Mouse (Mus musculus) CD4-positive, CD25-positive, alpha-beta regulatory T cell, adult 4 months (primary cell): ENCODE measurements around the gene Gm20388. TPM values are rescaled to one million over a fixed set of nuclear protein-coding genes. Genes with fewer than 3 reads are reported as not detected.
A peak's percentile ranks its signal among the peaks of the same experiment; 100 is the strongest.

Experiments used
- ATAC-seq: one replicate; pipeline ENCODE4 v1.8.0; 2017
- polyA plus RNA-seq, 2 experiments: library from polyadenylated mRNA; unstranded; fragments of 100-300 nt; shearing (Covaris generic); gene quantifications; one replicate each; pipeline ENCODE4 v1.2.1; 2017

Gm20388 gene
- polyA plus RNA-seq, 2 experiments from 2014 or later, result 10.7 to 12.8 TPM

DNA sequence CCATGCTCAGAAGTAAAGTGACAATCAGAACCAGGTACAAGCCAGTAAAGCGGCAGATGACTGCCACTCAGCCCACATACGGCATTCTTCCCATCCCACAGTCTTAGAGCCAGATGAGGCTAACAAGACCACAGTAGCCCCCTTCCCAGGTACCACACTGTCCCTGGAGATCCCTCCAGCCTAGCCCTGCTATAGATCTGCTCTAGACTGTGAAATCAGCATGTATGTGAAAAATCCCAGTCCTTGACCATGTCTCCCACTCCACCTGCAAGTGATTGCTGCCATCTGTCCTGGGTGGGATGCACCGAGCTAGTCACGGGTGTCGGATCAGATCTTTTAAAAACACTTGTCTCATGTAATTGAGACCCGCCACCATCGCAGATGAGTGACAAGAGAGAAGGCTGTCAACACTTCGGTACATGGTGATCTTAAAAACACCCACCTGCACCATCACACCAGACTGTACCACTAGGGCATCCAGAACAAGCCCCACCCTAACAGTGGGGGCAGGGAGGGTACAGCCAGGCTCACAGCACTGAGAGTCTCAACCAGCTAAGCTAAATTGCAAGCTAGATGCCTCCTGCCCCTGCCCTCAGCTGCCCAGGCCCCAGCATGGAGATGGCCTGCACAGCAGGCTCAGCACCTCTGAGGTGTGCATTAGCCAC is 669.8 kb downstream of the Gm20388 start:
- ATAC-seq, result no peak

GRCm38 (mm10) chr8:120581329-120581728 is 670.7 kb downstream of the Gm20388 start:
- ATAC-seq, result no peak

GRCm38 (mm10) chr8:120581811-120582210 is 671.2 kb downstream of the Gm20388 start:
- no peak for ATAC-seq

DNA sequence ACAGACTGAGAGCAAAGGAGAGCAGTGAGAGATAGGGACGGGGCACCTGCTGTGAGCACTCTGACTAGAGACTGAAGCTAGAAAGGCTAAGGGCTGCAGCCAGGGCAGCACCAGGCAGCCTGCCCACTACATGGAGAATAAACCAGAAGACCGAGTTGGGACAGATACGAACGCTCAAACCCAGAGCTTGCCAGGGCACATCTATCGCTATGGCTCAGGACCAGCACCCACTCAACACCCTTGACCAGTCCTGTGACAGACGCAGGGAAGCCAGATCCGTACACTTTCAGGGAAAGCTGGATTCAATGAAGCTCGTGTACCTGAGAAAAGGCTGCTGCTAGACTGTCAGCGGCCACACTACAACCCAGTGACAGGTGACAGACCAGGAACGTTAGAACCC is 674.9 kb downstream of the Gm20388 start:
- no peak for ATAC-seq

- ATAC-seq, result peak; percentile 94
Measured at GRCm38 (mm10) chr8:120588908-120589771, 678.5 kb downstream of the Gm20388 start, which contains the start of gene Gins2. TSS of gene Gins2 (minus strand) at chr8:120589304.

GRCm38 (mm10) chr8:120589921-120590320 is 679.3 kb downstream of the Gm20388 start:
- ATAC-seq, result no peak

DNA sequence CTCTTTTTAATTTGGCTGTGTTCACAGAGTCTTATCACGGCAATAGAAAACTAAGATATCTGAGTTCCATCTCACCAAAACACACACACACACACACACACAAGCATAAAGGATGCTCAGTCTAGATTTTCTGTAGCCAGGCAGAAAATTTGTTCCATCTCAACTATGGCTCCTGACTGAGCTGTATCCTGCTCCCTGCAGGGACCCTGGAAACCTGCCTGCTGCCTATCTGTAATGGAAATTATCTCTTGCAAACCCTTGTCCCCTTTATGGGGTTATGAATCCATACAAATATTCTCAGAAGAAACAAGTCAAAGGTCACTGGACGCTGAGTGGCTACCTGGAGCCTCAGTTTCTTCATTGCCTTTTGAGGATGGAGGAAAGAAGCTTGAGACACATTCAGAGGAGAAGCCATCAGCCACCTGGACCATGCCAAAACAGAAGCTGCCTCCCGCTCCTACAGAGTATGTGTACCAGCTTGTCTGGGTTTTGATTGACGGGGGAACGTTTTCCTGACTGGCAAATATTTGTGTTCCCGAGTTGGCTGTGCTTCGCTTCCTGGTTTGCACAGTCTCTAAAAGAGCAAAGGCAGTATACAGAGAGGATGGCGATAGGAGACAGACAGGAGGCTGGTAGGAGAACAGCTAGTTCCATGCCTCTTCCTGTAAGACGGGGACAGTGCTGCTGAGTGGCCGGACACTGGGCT is 681.1 kb downstream of the Gm20388 start:
- no peak for ATAC-seq

GRCm38 (mm10) chr8:120594571-120594970 is 683.9 kb downstream of the Gm20388 start:
- no peak for ATAC-seq

- ATAC-seq, result peak; percentile 81
Measured at GRCm38 (mm10) chr8:120595963-120596362, 685.3 kb downstream of the Gm20388 start.

DNA sequence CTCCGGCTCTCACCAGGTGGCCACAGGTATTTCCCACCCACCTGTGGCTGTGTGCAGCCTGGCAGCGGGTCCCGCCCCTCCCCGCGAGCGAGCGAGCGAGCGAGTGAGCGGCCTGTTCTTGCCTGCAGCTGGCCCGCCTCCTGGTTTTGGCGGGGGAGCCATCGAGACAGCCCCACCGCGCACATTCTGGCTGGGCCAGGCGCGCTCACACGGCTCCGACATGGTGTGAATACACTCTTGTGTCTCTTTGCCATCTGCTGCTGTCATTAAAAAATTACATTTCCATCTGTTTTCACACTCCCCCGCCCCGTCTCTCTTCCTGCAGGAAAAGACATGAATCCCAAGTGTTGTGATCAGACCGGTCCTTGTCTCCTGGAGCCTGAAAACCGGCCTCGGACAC is 687.9 kb downstream of the Gm20388 start:
- no peak for ATAC-seq

DNA sequence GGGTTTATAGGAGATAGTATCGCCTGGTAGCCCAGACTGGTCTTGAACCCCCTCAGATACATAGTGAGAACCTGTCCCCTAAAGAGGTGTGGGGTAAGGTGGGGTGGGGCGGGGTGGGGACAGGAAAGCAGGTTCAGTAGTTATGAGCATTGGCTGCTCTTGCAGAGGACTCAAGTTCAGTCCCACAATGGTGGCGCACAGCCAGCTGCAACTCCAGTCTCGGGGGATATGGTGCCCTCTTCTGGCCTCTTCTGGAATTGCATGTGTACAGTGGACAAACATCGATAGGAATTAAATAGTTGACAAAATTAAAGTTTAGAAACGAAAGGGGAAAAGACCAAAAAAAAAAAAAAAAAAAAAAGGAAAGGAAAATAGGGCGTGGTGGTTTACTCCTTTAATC is 688.9 kb downstream of the Gm20388 start:
- ATAC-seq, result no peak

GRCm38 (mm10) chr8:120602672-120603071 is 692.0 kb downstream of the Gm20388 start:
- no peak for ATAC-seq

- no peak for ATAC-seq
Measured at GRCm38 (mm10) chr8:120607460-120607859, 696.8 kb downstream of the Gm20388 start.

DNA sequence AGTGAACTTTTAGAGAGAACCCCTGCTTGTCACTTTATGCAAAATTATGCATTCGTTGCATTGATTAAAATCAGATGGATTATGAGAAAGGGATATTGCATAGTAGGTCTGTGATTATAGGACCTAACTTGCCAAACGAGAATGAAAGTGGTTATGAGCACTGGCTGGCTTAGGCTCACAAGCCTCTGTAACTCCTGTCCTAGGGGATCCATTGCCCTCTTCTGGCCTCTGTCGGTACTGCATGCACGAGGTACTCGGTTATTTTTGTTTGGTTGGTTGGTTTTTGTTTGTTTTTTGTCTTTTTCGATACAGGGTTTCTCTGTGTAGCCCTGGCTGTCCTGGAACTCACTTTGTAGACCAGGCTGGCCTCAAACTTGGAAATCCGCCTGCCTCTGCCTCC is 697.2 kb downstream of the Gm20388 start:
- peak; percentile 75 for ATAC-seq

- no peak for ATAC-seq
Measured at GRCm38 (mm10) chr8:120610824-120611223, 700.2 kb downstream of the Gm20388 start.

DNA sequence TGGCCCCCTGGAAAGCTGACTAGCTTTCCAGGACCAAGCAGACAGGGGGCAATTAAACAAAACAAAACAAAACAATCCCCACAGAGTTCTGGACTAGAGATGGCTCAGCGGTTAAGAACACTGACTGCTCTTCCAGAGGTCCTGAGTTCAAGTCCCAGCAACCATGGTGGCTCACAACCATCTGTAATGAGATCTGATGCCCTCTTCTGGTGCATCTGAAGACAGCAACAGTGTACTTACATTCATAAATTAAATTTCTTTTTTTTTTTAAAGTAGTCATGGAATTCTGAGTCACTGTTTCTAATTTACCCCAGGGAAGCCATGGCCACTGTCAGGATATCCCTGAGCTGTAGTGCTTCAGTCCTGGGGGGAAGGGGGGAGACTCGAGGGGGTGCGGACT is 703.9 kb downstream of the Gm20388 start:
- no peak for ATAC-seq

- no peak for ATAC-seq
Measured at GRCm38 (mm10) chr8:120616663-120617626, 706.3 kb downstream of the Gm20388 start.

- peak; percentile 80 for ATAC-seq
Measured at GRCm38 (mm10) chr8:120618110-120618509, 707.5 kb downstream of the Gm20388 start.

- ATAC-seq, result no peak
Measured at GRCm38 (mm10) chr8:120619235-120620180, 708.9 kb downstream of the Gm20388 start.

GRCm38 (mm10) chr8:120620441-120620840 is 709.8 kb downstream of the Gm20388 start:
- ATAC-seq, result no peak

- ATAC-seq, result no peak
Measured at GRCm38 (mm10) chr8:120622161-120622560, 711.5 kb downstream of the Gm20388 start.
